Mouse (Mus musculus) cerebellum, adult 2 months (tissue): ENCODE results near the gene Pcsk4. TPM values are rescaled to one million over a fixed set of nuclear protein-coding genes. Genes with fewer than 3 reads are reported as not detected.
"Not testable (repeated sequence)": the region's sequence is repeated elsewhere in the genome, so short reads cannot be mapped to it uniquely, and the experiment has no call there.

ENCODE experiments used
- DNase-seq, 2 experiments: peaks; one replicate each; pipeline ENCODE4 v3.0.0; 2021
- H3K27ac ChIP-seq: fragments of 200-500 bp; 2 replicates; pipeline ENCODE4 v1.5.1; 2012; ENCODE audit warnings: low read length, control low read depth, inconsistent platforms; ENCODE audit not compliant: insufficient read depth
- H3K27me3 ChIP-seq: fragments of 200-500 bp; 2 replicates; pipeline ENCODE4 v1.6.1; 2012; ENCODE audit warnings: inconsistent platforms, mild to moderate bottlenecking, low read length, moderate library complexity; ENCODE audit not compliant: control insufficient read depth, insufficient read depth
- H3K4me1 ChIP-seq: fragments of 200-500 bp; 2 replicates; pipeline ENCODE4 v1.6.1; 2011; ENCODE audit warnings: low read length; ENCODE audit not compliant: control insufficient read depth, insufficient read depth
- H3K4me3 ChIP-seq: fragments of 200-500 bp; replicated peaks from 2 replicates; pipeline ENCODE3; 2011; ENCODE audit warnings: mild to moderate bottlenecking, low read depth, low read length, control low read depth; ENCODE audit not compliant: insufficient read depth
- CTCF ChIP-seq: fragments of 200-500 bp; IDR thresholded peaks from 2 replicates; pipeline ENCODE4 v1.5.1; 2011; ENCODE audit warnings: low read depth, mild to moderate bottlenecking, control low read depth, low read length, moderate library complexity, borderline replicate concordance; ENCODE audit not compliant: insufficient read depth
- POLR2A ChIP-seq: fragments of 200-500 bp; IDR thresholded peaks from 2 replicates; pipeline ENCODE4 v1.6.1; 2011; ENCODE audit warnings: low read length, control low read depth, borderline replicate concordance; ENCODE audit not compliant: insufficient read depth
- WGBS: fragments of 180-500 bp; shearing (Covaris S2); methylation state at CpG from one replicate; pipeline ENCODE4 v1.1.7; 2018; 5-methylcytosine and 5-hydroxymethylcytosine counted together
- polyA plus RNA-seq: library from polyadenylated mRNA; depleted of rRNA; stranded (reverse); fragments of >200 nt; gene quantifications from 2 replicates; pipeline ENCODE4 v1.2.3, GENCODE M21; 2012

Gene Pcsk4
- polyA plus RNA-seq, 1 experiment, result 14.1 TPM

DNA sequence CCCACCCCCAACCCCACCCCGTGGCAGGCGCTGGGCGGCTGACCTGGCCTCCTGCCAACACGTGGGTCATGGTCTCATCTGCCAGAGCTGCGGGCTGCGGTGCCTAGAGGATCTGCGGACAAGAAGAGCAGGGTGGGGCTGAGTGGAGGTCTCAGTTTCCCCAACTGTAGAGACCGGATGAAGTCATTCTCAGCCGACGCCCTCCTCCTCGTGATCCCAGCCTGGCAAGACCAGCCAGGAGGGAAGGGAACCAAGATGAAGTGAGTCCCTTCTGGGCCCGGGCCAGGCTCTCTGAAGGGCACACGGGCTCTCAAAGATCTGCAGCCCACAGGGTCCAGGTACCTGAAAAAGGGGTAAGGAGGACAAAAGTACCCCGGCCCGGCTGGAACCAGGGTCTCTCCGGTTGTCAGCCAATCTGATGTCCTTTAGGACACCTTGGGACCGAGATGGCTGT lies 18.2 kb upstream of the Pcsk4 start:
- DNase-seq, result no peak
- 9% methylated on average over 17 of the region's 17 CpGs for WGBS
- Histone ChIP-seq H3K27me3 (no peaks in the 10 kb centered on the region; the same call in 1 of the 2 replicates), H3K4me1 (peaks cover 10% of the 10 kb centered on the region), H3K27ac (no peak overlapping the region), H3K4me3 (no peak overlapping the region)
- no peak for TF ChIP-seq POLR2A
- TF ChIP-seq CTCF, result no peak

DNA sequence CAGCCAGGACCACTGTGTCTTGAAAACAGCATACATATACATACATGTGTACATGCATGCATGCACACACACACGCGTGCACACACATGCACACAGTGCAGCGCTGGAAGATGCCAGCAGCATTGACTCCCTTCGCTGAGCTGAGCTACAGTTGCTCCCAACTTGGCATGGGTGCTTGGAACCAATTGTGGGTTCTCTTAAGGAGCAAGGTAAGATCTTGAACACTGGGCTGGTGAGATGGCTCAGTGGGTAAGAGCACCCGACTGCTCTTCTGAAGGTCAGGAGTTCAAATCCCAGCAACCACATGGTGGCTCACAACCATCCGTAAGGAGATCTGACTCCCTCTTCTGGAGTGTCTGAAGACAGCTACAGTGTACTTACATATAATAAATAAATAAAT lies 16.6 kb upstream of the Pcsk4 start:
- H3K27ac ChIP-seq, DNase-seq, H3K27me3 ChIP-seq, H3K4me3 ChIP-seq: not testable (repeated sequence)
- H3K4me1 ChIP-seq, result peaks cover 13% of the 10 kb centered on the region
- 83% methylated on average over 6 of the region's 6 CpGs for WGBS

- Histone ChIP-seq H3K27ac (no peak overlapping the region), H3K4me1 (peaks cover 12% of the 10 kb centered on the region), H3K4me3 (no peak overlapping the region), H3K27me3 (no peaks in the 10 kb centered on the region; the same call in 1 of the 2 replicates)
- 28% methylated on average over 16 of the region's 16 CpGs for WGBS
- DNase-seq, result no peak
- TF ChIP-seq POLR2A (no peak), CTCF (no peak)
These were observed 15.8 kb upstream of the Pcsk4 start for GRCm38 (mm10) chr10:80345122-80345521.

DNA sequence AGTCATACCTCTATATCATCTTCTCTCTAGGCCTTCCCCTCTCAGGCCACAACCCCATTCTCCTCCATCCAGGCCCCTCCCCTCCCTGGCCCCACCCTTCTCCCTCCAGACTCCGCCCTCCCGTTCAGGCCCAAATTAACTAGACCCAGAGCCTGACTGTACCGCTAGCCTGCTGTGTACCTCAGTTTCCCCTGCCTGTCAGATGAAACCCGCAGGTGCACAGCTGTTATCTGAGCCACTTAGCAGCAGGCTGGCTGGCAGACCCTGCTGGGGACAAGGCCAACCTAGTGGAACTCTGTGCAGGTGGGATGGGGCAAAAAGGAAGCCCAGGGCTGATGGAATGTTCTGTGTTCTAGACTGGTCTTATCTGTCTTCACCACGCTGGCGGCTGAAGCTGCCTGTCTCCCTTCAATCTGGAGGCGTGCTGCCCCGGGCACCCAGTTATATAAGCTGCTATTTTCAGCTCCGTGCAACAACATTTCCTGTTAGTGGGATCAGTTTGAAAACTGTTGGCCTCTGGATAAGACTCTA lies 14.9 kb upstream of the Pcsk4 start:
- Histone ChIP-seq H3K4me3 (no peak overlapping the region), H3K4me1 (peaks cover 11% of the 10 kb centered on the region), H3K27me3 (no peaks in the 10 kb centered on the region; the same call in 1 of the 2 replicates), H3K27ac (no peak overlapping the region)
- 55% methylated on average over 9 of the region's 9 CpGs for WGBS
- TF ChIP-seq CTCF (no peak), POLR2A (no peak)
- no peak for DNase-seq

DNA sequence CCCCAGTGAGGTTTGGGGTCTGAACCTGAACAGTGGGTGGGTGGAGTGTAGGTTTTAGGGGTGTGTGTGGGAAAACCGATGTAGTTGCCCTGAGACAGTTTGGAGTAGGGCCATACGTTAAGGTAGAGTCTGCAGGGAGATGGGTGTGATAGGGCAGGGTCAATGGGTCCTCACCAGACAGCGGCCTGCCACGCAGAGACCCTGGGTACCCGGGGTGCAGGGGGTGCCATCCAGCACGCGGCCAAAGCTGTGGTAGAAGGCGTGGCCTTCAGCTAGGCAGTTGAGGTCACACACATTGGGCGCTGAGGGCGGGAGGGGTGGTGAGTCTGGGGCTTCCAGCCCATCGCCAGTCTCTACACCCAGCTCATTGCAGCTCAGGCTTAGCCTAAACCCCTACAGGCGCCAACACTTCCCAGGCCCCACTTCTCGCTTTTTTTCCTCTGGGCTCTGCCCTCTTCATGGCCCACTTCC lies 14.2 kb upstream of the Pcsk4 start:
- Histone ChIP-seq H3K4me3 (no peak overlapping the region), H3K4me1 (peaks cover 11% of the 10 kb centered on the region), H3K27me3 (no peaks in the 10 kb centered on the region; the same call in 1 of the 2 replicates), H3K27ac (no peak overlapping the region)
- TF ChIP-seq CTCF (no peak), POLR2A (no peak)
- no peak for DNase-seq
- WGBS, result 44% methylated on average over 13 of the region's 13 CpGs

DNA sequence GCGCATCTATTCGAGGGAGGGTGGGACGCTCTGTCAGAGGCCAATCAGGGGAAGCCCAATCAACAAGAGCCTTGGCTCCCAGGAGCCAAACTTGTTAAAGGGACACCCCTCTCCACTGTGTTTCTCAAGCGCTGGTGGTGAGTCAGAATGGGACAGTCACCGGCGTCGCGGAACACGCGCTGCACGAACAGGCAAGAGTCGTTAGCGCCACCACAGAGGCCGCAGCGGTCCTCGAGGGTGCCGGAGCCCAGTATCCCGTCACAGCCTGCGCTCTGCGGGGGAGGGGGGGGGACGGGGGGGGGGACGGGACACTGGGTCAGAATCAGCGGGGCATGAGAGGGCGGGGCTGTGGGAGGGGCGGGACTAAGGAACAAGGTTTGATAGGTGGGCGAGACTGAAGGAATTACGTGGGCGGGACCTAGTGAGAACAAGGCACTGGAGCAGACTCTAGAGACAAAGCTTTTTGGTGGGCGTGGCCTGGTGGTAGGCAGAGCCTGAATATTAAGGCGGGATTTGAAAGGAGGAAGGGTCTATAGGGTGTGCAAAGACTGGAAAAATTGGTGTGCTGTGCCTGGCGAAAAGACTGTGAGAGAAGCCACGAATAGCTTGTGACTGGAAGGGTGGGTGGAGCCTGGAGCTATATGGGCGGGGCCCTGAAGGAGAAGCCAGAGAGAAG lies 13.6 kb upstream of the Pcsk4 start:
- TF ChIP-seq CTCF (no peak), POLR2A (no peak)
- Histone ChIP-seq H3K27me3 (no peaks in the 10 kb centered on the region; the same call in 1 of the 2 replicates), H3K27ac (no peak overlapping the region), H3K4me1 (peaks cover 8% of the 10 kb centered on the region), H3K4me3 (no peak overlapping the region)
- DNase-seq, result no peak
- WGBS, result 2% methylated on average over 29 of the region's 33 CpGs

GRCm38 (mm10) chr10:80342305-80342748 lies 13.0 kb upstream of the Pcsk4 start:
- Histone ChIP-seq H3K27ac (no peak overlapping the region), H3K4me1 (peaks cover 5% of the 10 kb centered on the region; the same call in 1 of the 2 replicates), H3K4me3 (peak overlapping the region; percentile 0), H3K27me3 (no peaks in the 10 kb centered on the region)
- WGBS, result 3% methylated on average over 26 of the region's 26 CpGs
- TF ChIP-seq CTCF (no peak), POLR2A (no peak)
- DNase-seq, result no peak
